Mouse (Mus musculus) adrenal gland, postnatal 14 days (tissue): ENCODE results near the gene Gm13288. TPM values are rescaled to one million over a fixed set of nuclear protein-coding genes. Genes with fewer than 3 reads are reported as not detected.
"Not testable (repeated sequence)": the region's sequence is repeated elsewhere in the genome, so short reads cannot be mapped to it uniquely, and the experiment has no call there.

Experiments
- DNase-seq: peaks from one replicate; pipeline ENCODE4 v3.0.0; 2021; ENCODE audit warnings: mixed read lengths
- total RNA-seq: library from RNA; stranded (reverse); gene quantifications from 2 replicates; pipeline ENCODE4 v1.2.3, GENCODE M21; 2021

The Gm13288 gene
- total RNA-seq, 1 experiment from 2014 or later, result not detected

DNA sequence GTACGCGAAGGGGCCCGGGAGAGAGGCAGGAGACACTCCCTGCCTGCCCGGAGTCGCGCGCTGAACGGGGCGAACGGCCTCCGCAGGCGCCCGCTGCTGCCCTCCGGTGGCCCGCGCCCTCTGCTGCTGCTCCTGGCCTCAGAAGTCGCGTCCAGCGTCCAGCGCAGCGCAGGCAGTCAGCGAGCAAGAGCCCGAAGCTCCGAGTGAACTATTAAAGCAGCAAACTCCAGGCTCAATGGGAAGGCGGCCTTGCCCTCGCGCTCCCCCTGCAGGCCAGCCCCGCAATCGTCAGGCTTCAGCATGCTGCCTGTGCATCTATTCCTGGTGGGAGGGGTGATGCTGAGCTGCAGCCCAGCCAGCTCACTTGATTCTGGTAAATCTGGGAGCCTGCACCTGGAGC is 2.4 kb upstream of the Gm13288 start, which contains the start of gene Gm13287:
Gene Gm13287, plus strand, starts transcription at position 301 of the 400 bp plus-strand sequence.
- DNase-seq, result not testable (repeated sequence)

- DNase-seq, result peak; percentile 45
Observed at GRCm38 (mm10) chr4:88805761-88806160, 430 bp downstream of the Gm13288 start.

GRCm38 (mm10) chr4:88815928-88816327 is 10.6 kb downstream of the Gm13288 start, which contains the start of gene Ifna7:
TSS of gene Ifna7 (plus strand) at chr4:88816228.
- DNase-seq, result no peak

DNA sequence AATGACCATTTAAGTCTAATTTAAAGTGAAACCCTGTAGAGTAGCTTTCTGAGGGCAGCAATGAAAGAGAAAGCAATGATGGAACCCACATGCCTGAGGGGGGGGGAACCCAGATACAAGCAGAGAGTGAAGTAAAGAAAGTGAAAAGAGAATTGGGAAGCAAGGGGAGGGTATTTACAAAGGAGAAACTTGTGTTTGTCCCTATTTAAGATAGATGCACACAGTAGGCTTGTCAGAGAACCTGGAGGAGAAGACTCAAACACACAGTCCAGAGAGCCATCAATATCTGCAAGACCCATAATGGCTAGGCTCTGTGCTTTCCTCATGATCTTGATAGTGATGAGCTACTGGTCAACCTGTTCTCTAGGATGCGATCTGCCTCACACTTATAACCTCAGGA is 14.3 kb downstream of the Gm13288 start, which contains the start of gene Ifna11:
Gene Ifna11, plus strand, starts transcription at position 301 of the 400 bp plus-strand sequence.
- no peak for DNase-seq

- DNase-seq, result peak; percentile 14
Observed at GRCm38 (mm10) chr4:88822995-88823394, 17.7 kb downstream of the Gm13288 start.

DNA sequence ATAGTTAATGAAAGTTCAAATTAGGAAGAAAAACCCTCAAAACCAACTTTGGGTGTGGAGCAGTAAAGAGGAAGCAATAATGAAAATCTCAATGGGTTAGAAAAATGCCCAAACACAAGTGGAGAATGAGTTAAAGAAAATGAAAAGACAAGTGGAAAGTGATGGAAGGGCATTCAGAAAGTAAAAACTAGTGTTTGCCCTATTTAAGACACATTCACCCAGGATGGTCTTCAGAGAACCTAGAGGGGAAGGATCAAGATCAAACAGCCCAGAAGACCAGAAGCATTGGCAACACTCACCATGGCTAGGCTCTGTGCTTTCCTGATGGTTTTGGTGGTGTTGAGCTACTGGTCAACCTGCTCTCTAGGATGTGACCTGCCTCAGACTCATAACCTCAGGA is 21.8 kb downstream of the Gm13288 start, which contains the start of gene Ifna6:
Gene Ifna6, plus strand, starts transcription at position 301 of the 400 bp plus-strand sequence.
- not testable (repeated sequence) for DNase-seq

- peak; percentile 26 for DNase-seq
Observed at GRCm38 (mm10) chr4:88830523-88830922, 25.2 kb downstream of the Gm13288 start.

DNA sequence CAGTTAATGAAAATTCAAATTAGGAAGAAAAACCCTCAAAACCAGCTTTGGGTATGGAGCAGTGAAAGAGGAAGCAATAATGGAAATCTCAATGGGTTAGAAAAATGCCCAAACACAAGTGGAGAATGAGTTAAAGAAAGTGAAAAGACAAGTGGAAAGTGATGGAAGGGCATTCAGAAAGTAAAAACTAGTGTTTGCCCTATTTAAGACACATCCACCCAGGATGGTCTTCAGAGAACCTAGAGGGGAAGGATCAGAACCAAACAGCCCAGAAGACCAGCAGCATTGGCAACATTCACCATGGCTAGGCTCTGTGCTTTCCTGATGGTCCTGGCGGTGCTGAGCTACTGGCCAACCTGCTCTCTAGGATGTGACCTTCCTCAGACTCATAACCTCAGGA is 29.9 kb downstream of the Gm13288 start, which contains the start of gene Ifna5:
Gene Ifna5, plus strand, starts transcription at position 301 of the 400 bp plus-strand sequence.
- DNase-seq, result not testable (repeated sequence)

GRCm38 (mm10) chr4:88838828-88839227 is 33.5 kb downstream of the Gm13288 start:
- DNase-seq, result peak; percentile 12

- DNase-seq, result no peak
Observed at GRCm38 (mm10) chr4:88840058-88840457, 34.7 kb downstream of the Gm13288 start.

DNA sequence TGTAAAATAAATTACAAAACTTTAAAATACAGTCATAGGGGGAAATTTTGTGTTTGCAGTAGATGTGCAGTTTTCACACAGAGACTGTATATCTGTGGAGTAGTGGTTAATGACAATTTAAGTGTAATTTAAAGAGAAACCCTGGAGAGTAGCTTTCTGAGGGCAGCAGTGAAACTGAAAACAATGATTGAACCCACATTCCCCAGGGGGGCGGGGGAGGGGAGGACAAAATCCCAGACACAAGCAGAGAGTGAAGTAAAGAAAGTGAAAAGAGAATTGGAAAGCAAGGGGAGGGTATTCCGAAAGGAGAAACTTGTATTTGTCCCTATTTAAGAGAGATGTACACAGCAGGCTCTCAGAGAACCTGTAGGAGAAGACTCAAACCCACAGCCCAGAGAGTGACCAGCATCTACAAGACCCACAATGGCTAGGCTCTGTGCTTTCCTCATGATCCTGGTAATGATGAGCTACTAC is 36.1 kb downstream of the Gm13288 start, which contains the start of gene Ifna4:
Gene Ifna4, plus strand, starts transcription at position 424 of the 474 bp plus-strand sequence.
- DNase-seq, result no peak

GRCm38 (mm10) chr4:88845334-88845733 is 40.0 kb downstream of the Gm13288 start:
- DNase-seq, result no peak

DNA sequence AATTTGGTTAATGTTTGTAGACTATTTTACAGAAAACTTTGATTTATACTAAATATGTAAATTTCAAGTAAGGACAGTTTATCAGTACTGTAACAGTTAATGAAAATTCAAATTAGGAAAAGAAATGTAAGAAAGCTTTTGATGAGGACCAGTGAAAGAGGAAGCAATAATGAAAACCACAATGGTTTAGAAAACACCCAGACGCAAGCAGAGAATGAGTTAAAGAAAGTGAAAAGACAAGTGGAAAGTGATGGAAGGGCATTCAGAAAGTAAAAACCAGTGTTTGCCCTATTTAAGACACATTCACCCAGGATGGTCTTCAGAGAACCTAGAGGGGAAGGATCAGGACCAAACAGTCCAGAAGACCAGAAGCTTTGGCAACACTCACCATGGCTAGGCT is 44.4 kb downstream of the Gm13288 start, which contains the start of gene Ifna1:
Gene Ifna1, plus strand, starts transcription at position 390 of the 400 bp plus-strand sequence.
- DNase-seq, result no peak

DNA sequence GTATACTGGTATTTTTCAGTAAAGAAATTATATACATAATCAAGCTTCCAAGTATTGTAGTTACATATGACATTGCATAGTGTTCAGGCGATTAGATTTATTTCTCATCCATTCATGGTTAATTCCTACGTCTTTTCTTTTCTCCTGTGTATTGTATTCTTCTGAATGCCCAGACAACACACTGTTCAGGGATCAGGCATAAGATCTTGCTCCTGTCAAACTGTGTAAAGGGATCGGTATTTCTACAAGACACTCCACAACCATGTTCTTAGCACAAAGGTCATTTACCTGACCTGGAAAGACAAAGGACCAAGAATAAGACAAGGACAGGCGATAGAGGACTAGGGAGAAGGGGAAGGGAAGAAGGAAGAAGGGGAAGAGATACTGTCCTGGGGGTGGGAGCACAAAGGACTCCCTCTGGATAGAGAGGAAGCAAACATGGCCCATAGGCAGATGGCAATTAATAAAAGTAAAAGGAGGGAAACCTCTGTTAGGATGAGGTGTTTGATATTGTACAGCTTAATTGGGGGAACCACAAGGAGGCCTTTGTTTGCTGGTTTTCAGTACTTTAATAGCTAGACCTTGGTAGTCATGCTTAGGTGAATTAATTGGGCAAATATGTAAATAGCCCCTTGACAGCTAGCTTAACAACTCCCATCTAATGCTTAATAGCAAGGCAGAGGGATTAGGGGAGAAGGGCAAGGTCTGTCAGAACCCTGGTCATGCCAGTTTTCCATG is 45.9 kb downstream of the Gm13288 start:
- DNase-seq, result no peak

Other genes starting within 250 kb of the Gm13288 start
- not detected in 2 replicates for gene Ifna15, start 247.3 kb upstream of the Gm13288 start, total RNA-seq
- not detected in 2 replicates for gene Ifna14, start 233.7 kb upstream of the Gm13288 start, total RNA-seq
- gene Ifna9, start 213.1 kb upstream of the Gm13288 start, total RNA-seq, result not detected in 2 replicates
- gene Ifna12, start 202.2 kb upstream of the Gm13288 start, total RNA-seq, result not detected in 2 replicates
- gene C87499, start 171.1 kb upstream of the Gm13288 start, total RNA-seq, result not detected in 2 replicates
- gene Ifna13, start 161.1 kb upstream of the Gm13288 start, total RNA-seq, result not detected in 2 replicates
- not detected in 2 replicates for gene Ifna16, start 128.6 kb upstream of the Gm13288 start, total RNA-seq
- gene Ifna2, start 121.6 kb upstream of the Gm13288 start, total RNA-seq, result not detected in 2 replicates
- not detected in 2 replicates for gene Ifnab, start 114.2 kb upstream of the Gm13288 start, total RNA-seq
- 0.49 and 0.89 TPM in 2 replicates for gene Gm26566, start 83.7 kb upstream of the Gm13288 start, total RNA-seq
- gene Klhl9, start 83.1 kb upstream of the Gm13288 start, total RNA-seq, result 72.3 and 74.9 TPM in 2 replicates
- gene Gm13271, start 50.7 kb upstream of the Gm13288 start, total RNA-seq, result not detected in 2 replicates
- not detected in 2 replicates for gene Gm13283, start 45.4 kb upstream of the Gm13288 start, total RNA-seq
- gene Gm13290, start 31.7 kb upstream of the Gm13288 start, total RNA-seq, result not detected in 2 replicates
- gene Gm13289, start 28.6 kb upstream of the Gm13288 start, total RNA-seq, result not detected in 2 replicates
- gene Gm13272, start 25.7 kb upstream of the Gm13288 start, total RNA-seq, result not detected in 2 replicates
- not detected in 2 replicates for gene Ifnz, start 23.4 kb upstream of the Gm13288 start, total RNA-seq
- not detected in 2 replicates for gene Gm13276, start 19.8 kb upstream of the Gm13288 start, total RNA-seq
- not detected in 2 replicates for gene Gm13277, start 16.9 kb upstream of the Gm13288 start, total RNA-seq
- not detected in 2 replicates for gene Gm13278, start 14.0 kb upstream of the Gm13288 start, total RNA-seq
- not detected in 2 replicates for gene Gm13275, start 11.0 kb upstream of the Gm13288 start, total RNA-seq
- gene Gm13279, start 8.1 kb upstream of the Gm13288 start, total RNA-seq, result not detected in 2 replicates
- gene Gm13285, start 5.9 kb upstream of the Gm13288 start, total RNA-seq, result 0.22 TPM in 1 of 2 replicates, not detected in the other
- not detected in 2 replicates for gene Gm13287, start 2.3 kb upstream of the Gm13288 start, total RNA-seq
- not detected in 2 replicates for gene Ifna7, start 10.7 kb downstream of the Gm13288 start, total RNA-seq
- not detected in 2 replicates for gene Ifna11, start 14.4 kb downstream of the Gm13288 start, total RNA-seq
- not detected in 2 replicates for gene Ifna6, start 21.9 kb downstream of the Gm13288 start, total RNA-seq
- not detected in 2 replicates for gene Ifna5, start 30.0 kb downstream of the Gm13288 start, total RNA-seq
- not detected in 2 replicates for gene Ifna4, start 36.3 kb downstream of the Gm13288 start, total RNA-seq
- gene Ifna1, start 44.6 kb downstream of the Gm13288 start, total RNA-seq, result not detected in 2 replicates
- not detected in 2 replicates for gene Ifne, start 74.7 kb downstream of the Gm13288 start, total RNA-seq